Mouse (Mus musculus) lung, embryonic 15.5 days (tissue): ENCODE data around the gene Vmn1r83. TPM values are rescaled to one million over a fixed set of nuclear protein-coding genes. Genes with fewer than 3 reads are reported as not detected.

Experiments used
- ATAC-seq: fragments of 200-750 bp; cut with Nextera tagmentation; 2 replicates; pipeline ENCODE4 v1.8.0; 2017; ENCODE audit warnings: moderate number of reproducible peaks, borderline replicate concordance; ENCODE audit not compliant: low FRiP score, low TSS enrichment; ENCODE audit errors: extremely low read depth
- H3K27ac ChIP-seq: fragments of 300-500 bp; sonication (generic); 2 replicates; pipeline ENCODE4 v1.5.1; 2015; ENCODE audit warnings: moderate library complexity, mild to moderate bottlenecking, inconsistent platforms
- H3K27me3 ChIP-seq: fragments of 300-500 bp; sonication (generic); 2 replicates; pipeline ENCODE4 v1.6.1; 2015; ENCODE audit warnings: inconsistent platforms
- H3K36me3 ChIP-seq: fragments of 300-500 bp; sonication (generic); 2 replicates; pipeline ENCODE4 v1.6.1; 2015; ENCODE audit warnings: inconsistent platforms
- H3K4me1 ChIP-seq: fragments of 300-500 bp; sonication (generic); 2 replicates; pipeline ENCODE4 v1.6.1; 2015; ENCODE audit warnings: inconsistent platforms
- H3K4me2 ChIP-seq: fragments of 300-500 bp; sonication (generic); 2 replicates; pipeline ENCODE4 v1.6.1; 2015; ENCODE audit warnings: inconsistent platforms, mild to moderate bottlenecking, moderate library complexity
- H3K4me3 ChIP-seq: fragments of 300-500 bp; sonication (generic); 2 replicates; pipeline ENCODE4 v1.5.1; 2015; ENCODE audit warnings: mild to moderate bottlenecking, inconsistent platforms
- H3K9ac ChIP-seq: fragments of 300-500 bp; sonication (generic); 2 replicates; pipeline ENCODE4 v1.6.1; 2015; ENCODE audit warnings: inconsistent platforms
- H3K9me3 ChIP-seq: fragments of 300-500 bp; sonication (generic); 2 replicates; pipeline ENCODE4 v1.6.1; 2016; ENCODE audit warnings: inconsistent platforms
- WGBS: fragments of 180-500 bp; shearing (Covaris S2); methylation state at CpG from one replicate; pipeline ENCODE4 v1.1.7; 2015; 5-methylcytosine and 5-hydroxymethylcytosine counted together
- microRNA-seq: library from miRNA; unstranded; fragments of <30 nt; microRNA quantifications from one replicate; pipeline ENCODE4, GENCODE M21; 2016
- polyA plus RNA-seq: library from polyadenylated mRNA; unstranded; fragments of >200 nt; fragmentation: Nextera tagmentation; extraction: Ambion mirVana; gene quantifications from 2 replicates; pipeline ENCODE4 v1.2.1, GENCODE M21; 2015

Gene Vmn1r83
- not detected in 2 replicates for polyA plus RNA-seq

- Histone ChIP-seq H3K4me1 (no peaks in the 10 kb centered on the region), H3K9me3 (no peaks in the 10 kb centered on the region; the same call in 1 of the 2 replicates), H3K27ac (no peak within 1 kb of the TSS), H3K27me3 (no peaks in the 10 kb centered on the region), H3K4me2 (no peak within 1 kb of the TSS), H3K9ac (no peak within 1 kb of the TSS), H3K36me3 (no peaks in the 10 kb centered on the region), H3K4me3 (no peak within 1 kb of the TSS)
- 80% methylated on average over 2 of the region's 2 CpGs for WGBS
- no peak for ATAC-seq
These were observed at the start of gene Vmn1r83 for GRCm38 (mm10) chr7:12329381-12329780. TSS of gene Vmn1r83 (minus strand) at chr7:12329481.

- Histone ChIP-seq H3K9ac (no peak within 1 kb of the TSS), H3K9me3 (no peaks in the 10 kb centered on the region), H3K27ac (no peak within 1 kb of the TSS), H3K4me2 (no peak within 1 kb of the TSS), H3K4me3 (no peak within 1 kb of the TSS), H3K36me3 (no peaks in the 10 kb centered on the region), H3K4me1 (no peaks in the 10 kb centered on the region), H3K27me3 (no peaks in the 10 kb centered on the region)
- ATAC-seq, result no peak
- WGBS, result 68% methylated on average over 1 of the region's 1 CpGs
These were observed 39.9 kb upstream of the Vmn1r83 start, which contains the start of gene Vmn1r84 for GRCm38 (mm10) chr7:12369173-12369572. TSS of gene Vmn1r84 (minus strand) at chr7:12369273.

- H3K27ac ChIP-seq, result no peak within 1 kb of the TSS
- no peaks in the 10 kb centered on the region for H3K9me3 ChIP-seq
- ATAC-seq, result no peak
- WGBS, result 43% methylated on average over 2 of the region's 2 CpGs
- no peaks in the 10 kb centered on the region for H3K4me1 ChIP-seq
- no peaks in the 10 kb centered on the region for H3K27me3 ChIP-seq
- H3K9ac ChIP-seq, result no peak within 1 kb of the TSS
- no peaks in the 10 kb centered on the region for H3K36me3 ChIP-seq
- no peak within 1 kb of the TSS for H3K4me3 ChIP-seq
- no peak within 1 kb of the TSS for H3K4me2 ChIP-seq
These were observed 29.2 kb downstream of the Vmn1r83 start, which contains the start of gene Vmn1r82 for GRCm38 (mm10) chr7:12300130-12300529. TSS of gene Vmn1r82 (plus strand) at chr7:12300430.

Small RNA genes lying within 50 kb of the gene (microRNA-seq; reads per million reads assigned to microRNA genes)
- gene Gm23521, result not detected

Other genes with a start within 250 kb of the Vmn1r83 start
- not detected in 2 replicates for gene Vmn1r78, start 179.2 kb downstream of the Vmn1r83 start, polyA plus RNA-seq
- gene Vmn1r79, start 158.2 kb downstream of the Vmn1r83 start, polyA plus RNA-seq, result not detected in 2 replicates
- gene Vmn1r80, start 140.2 kb downstream of the Vmn1r83 start, polyA plus RNA-seq, result not detected in 2 replicates
- not detected in 2 replicates for gene Vmn1r81, start 61.2 kb downstream of the Vmn1r83 start, polyA plus RNA-seq
- not detected in 2 replicates for gene Vmn1r82, start 29.1 kb downstream of the Vmn1r83 start, polyA plus RNA-seq
- gene Vmn1r84, start 39.8 kb upstream of the Vmn1r83 start, polyA plus RNA-seq, result not detected in 2 replicates
- 3.3 and 3.6 TPM in 2 replicates for gene Zfp551, start 93.3 kb upstream of the Vmn1r83 start, polyA plus RNA-seq
- 22.1 and 24.3 TPM in 2 replicates for gene Zfp606, start 148.8 kb upstream of the Vmn1r83 start, polyA plus RNA-seq
- not detected in 2 replicates for gene 2900092C05Rik, start 183.0 kb upstream of the Vmn1r83 start, polyA plus RNA-seq